Mouse (Mus musculus) thymus, postnatal 36 days (tissue): ENCODE measurements around the gene Lyrm1.

Experiments used
- DNase-seq, 2 experiments: peaks; one replicate each; pipeline ENCODE4 v3.0.0; 2022; ENCODE audit warnings: mixed read lengths in 2 of 2

Lyrm1 gene

GRCm38 (mm10) chr7:119892742-119893141 lies 2.9 kb upstream of the Lyrm1 start:
- DNase-seq = no peak

GRCm38 (mm10) chr7:119894818-119895544 lies 680 bp upstream of the Lyrm1 start:
- no peak for DNase-seq

GRCm38 (mm10) chr7:119897521-119898109 lies 2.0 kb downstream of the Lyrm1 start:
- DNase-seq = no peak

GRCm38 (mm10) chr7:119898247-119898856 lies 2.7 kb downstream of the Lyrm1 start:
- DNase-seq = no peak

GRCm38 (mm10) chr7:119899386-119900057 lies 3.9 kb downstream of the Lyrm1 start:
- no peak for DNase-seq

GRCm38 (mm10) chr7:119906523-119907215 lies 11.0 kb downstream of the Lyrm1 start:
- DNase-seq = no peak

- DNase-seq = no peak
These were observed 16.1 kb downstream of the Lyrm1 start for GRCm38 (mm10) chr7:119911727-119912126.

GRCm38 (mm10) chr7:119920457-119920856 lies 24.8 kb downstream of the Lyrm1 start:
- DNase-seq = no peak

- DNase-seq = no peak
These were observed 25.4 kb downstream of the Lyrm1 start for GRCm38 (mm10) chr7:119921054-119921453.

GRCm38 (mm10) chr7:119928783-119929440 lies 33.3 kb downstream of the Lyrm1 start:
- no peak for DNase-seq

- no peak for DNase-seq
These were observed 40.7 kb downstream of the Lyrm1 start for GRCm38 (mm10) chr7:119936321-119936720.

GRCm38 (mm10) chr7:119937036-119937435 lies 41.4 kb downstream of the Lyrm1 start:
- no peak for DNase-seq

- DNase-seq = no peak
These were observed 45.9 kb downstream of the Lyrm1 start for GRCm38 (mm10) chr7:119941569-119941968.

- DNase-seq = no peak
These were observed 58.4 kb downstream of the Lyrm1 start for GRCm38 (mm10) chr7:119954047-119954446.

GRCm38 (mm10) chr7:119957421-119957820 lies 61.8 kb downstream of the Lyrm1 start:
- no peak for DNase-seq

- DNase-seq = no peak
These were observed 63.4 kb downstream of the Lyrm1 start for GRCm38 (mm10) chr7:119959091-119959490.

- DNase-seq = no peak
These were observed 63.8 kb downstream of the Lyrm1 start for GRCm38 (mm10) chr7:119959491-119959890.

GRCm38 (mm10) chr7:119960006-119960405 lies 64.3 kb downstream of the Lyrm1 start:
- DNase-seq = no peak

- no peak for DNase-seq
These were observed 64.9 kb downstream of the Lyrm1 start for GRCm38 (mm10) chr7:119960546-119960945.

GRCm38 (mm10) chr7:119961107-119961506 lies 65.4 kb downstream of the Lyrm1 start:
- no peak for DNase-seq

- DNase-seq = no peak
These were observed 69.5 kb downstream of the Lyrm1 start for GRCm38 (mm10) chr7:119965205-119965604.

- DNase-seq = no peak
These were observed 70.2 kb downstream of the Lyrm1 start for GRCm38 (mm10) chr7:119965651-119966395.
